Mouse (Mus musculus): ENCODE data around the gene Npnt. TPM values are rescaled to one million over a fixed set of nuclear protein-coding genes. Genes with fewer than 3 reads are reported as not detected.

The Npnt gene
- polyA plus RNA-seq, 2 experiments = 0.90 to 1.0 TPM

DNA sequence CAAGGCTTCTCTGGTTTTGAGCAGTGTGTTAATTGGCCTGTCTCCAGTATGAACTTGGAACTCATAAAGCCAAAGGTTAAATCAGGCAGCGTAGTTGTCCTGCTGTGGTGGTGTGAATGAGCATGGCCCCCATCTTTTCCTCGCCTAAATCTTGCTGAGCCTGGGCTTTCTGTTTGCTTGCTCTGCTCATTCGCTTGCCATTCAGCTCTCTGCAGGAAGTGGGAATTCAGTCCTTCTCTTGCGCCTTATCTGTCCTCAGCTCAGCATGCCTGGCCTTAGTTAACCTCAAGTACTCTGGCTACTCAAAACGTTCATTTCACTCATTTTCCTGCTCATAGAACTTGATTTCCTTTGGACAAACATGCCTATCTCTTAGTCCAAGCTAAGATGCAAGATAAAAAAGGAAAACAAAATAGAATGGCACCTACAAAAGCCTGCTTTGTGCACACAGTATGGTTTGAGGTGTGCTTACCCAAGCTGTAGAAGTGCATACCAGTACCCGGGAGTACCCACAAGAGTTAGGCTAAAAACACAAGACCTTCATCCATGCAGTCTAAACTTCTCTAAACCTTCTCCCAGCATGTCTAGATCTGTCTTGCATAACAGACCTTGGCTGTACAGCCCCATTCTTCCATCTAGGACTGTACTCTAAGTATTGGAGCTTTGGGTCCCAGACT, 114.8 kb downstream of the Npnt start:
- no peak overlapping the region for H3K4me3 ChIP-seq (ENCODE audit: insufficient read depth in 1 of 2, low read depth in 2 of 2, low read length in 2 of 2)
- no peaks in the 10 kb centered on the region for H3K27me3 ChIP-seq (ENCODE audit: control insufficient read depth, insufficient read depth, low read length)
- TF ChIP-seq EP300 (IDR thresholded peaks at IDR 0.05; ENCODE audit: low read depth) (no peak), CTCF (IDR thresholded peaks at IDR 0.05; ENCODE audit: low read depth) (no peak)
- no peaks in the 10 kb centered on the region for H3K9me3 ChIP-seq (ENCODE audit: control insufficient read depth, low read length)
- no peaks in the 10 kb centered on the region for H3K4me1 ChIP-seq (replicated peaks; ENCODE audit: control insufficient read depth in 2 of 2, insufficient read depth in 2 of 2, low read length in 1 of 2)
- ATAC-seq (ENCODE audit: insufficient read depth) = no peak
- WGBS (ENCODE audit: insufficient replicate concordance) = 55% methylated on average over 6 of the region's 6 CpGs
- H3K9ac ChIP-seq (replicated peaks) = no peak overlapping the region
- no peak overlapping the region for H3K27ac ChIP-seq
- no peak overlapping the region for H3K4me2 ChIP-seq (ENCODE audit: low read depth)
- DNase-seq (ENCODE audit: low read depth in 3 of 3, low spot score in 3 of 3) = no peak
- H3K36me3 ChIP-seq (replicated peaks; ENCODE audit: control insufficient read depth, insufficient read depth, low read depth) = no peaks in the 10 kb centered on the region

Other genes with a start within 250 kb of the Npnt start
- gene Ints12, start 141.5 kb upstream of the Npnt start, polyA plus RNA-seq (2012; rRNA removed) = 4.3 and 6.9 TPM in 2 replicates
- 8.9 and 9.7 TPM in 2 replicates for gene Ints12, start 141.5 kb upstream of the Npnt start, polyA plus RNA-seq (2014; fragmentation: Nextera tagmentation; extraction: Ambion mirVana)
- gene Gstcd, start 141.7 kb upstream of the Npnt start, polyA plus RNA-seq (2012; rRNA removed) = 3.7 and 5.3 TPM in 2 replicates
- gene Gstcd, start 141.7 kb upstream of the Npnt start, polyA plus RNA-seq (2014; fragmentation: Nextera tagmentation; extraction: Ambion mirVana) = 2.3 and 3.0 TPM in 2 replicates

Data from liver, embryonic 14.5 days (tissue).